Mouse (Mus musculus) frontal cortex, postnatal 10 days (tissue): ENCODE data around the gene Zbtb3.
A peak's percentile ranks its signal among the peaks of the same experiment; 100 is the strongest.
"Not testable (repeated sequence)": the region's sequence is repeated elsewhere in the genome, so short reads cannot be mapped to it uniquely, and the experiment has no call there.

ENCODE experiments used
- DNase-seq, 2 experiments: peaks; one replicate each; pipeline ENCODE4 v3.0.0; 2022; ENCODE audit warnings: low spot score in 2 of 2, mixed read lengths in 1 of 2

Gene Zbtb3

DNA sequence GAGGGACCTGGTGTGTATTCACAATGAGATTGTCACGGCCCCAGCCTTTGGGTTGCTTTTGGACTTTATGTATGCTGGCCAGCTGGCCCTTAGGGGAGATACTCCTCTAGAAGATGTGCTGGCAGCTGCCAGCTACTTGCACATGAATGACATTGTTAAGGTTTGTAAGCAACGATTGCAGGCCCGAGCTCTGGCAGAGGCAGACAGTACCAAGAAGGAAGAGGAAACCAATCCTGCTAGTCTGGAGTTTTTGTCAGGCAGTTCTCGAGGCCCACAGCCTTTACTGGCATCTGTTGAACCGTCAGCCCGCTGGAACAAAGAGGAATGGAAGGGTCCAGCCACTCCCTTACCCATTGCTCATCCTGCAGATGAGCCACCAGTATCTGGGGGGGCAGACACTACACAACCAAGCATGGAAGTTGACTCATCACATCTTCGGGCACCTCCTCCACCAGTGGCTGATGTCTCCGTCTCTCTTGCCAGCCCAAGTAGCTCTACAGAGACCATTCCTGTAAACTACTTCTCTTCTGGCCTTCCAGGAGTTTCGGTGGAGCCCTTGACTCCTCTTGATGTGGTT lies 937 bp downstream of the Zbtb3 start:
- no peak for DNase-seq

- DNase-seq, result no peak
These were observed 1.7 kb downstream of the Zbtb3 start for GRCm38 (mm10) chr19:8803879-8804660.

DNA sequence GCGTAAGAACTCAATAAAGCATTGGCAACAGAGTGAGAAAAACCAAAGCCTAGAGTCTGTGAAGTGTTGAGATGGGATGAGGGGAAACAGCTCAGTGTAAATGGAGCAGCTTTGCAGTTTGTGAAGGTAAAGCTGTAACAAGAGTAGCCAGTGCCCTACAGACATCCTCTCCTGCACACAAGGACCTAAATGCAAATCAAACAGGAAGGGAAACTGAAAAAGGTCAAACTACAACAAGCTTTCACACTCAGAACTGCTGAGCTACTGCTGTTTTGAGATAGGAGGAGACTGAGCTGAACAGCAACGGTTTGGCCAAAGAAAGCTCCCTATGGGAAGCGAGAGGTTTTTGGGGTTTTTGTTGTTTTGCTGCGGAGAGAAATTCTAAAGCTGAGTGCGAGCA lies 4.5 kb downstream of the Zbtb3 start:
- DNase-seq, result no peak

DNA sequence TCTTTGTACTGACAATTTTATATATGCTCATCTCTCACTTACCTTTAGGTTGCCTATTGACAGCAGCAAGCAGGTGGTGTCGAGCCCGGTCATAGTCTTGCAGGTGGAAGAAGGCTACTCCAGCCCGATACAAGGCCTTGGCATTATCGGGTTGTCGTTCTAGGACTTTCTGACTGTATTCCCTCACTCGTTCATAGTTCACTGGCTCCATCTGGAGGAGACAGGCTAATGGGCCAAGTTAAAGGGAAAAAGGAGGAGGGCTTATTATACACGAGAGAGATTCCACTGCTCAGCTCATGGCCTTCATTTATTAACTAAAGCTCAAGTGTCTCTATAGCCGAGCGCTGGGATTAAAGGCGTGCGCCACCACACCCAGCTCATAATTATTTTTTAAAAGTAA lies 13.5 kb downstream of the Zbtb3 start:
- no peak for DNase-seq

- DNase-seq, result no peak
These were observed 14.6 kb downstream of the Zbtb3 start for GRCm38 (mm10) chr19:8817001-8817400.

- no peak for DNase-seq
These were observed 16.0 kb downstream of the Zbtb3 start for GRCm38 (mm10) chr19:8818301-8818798.

DNA sequence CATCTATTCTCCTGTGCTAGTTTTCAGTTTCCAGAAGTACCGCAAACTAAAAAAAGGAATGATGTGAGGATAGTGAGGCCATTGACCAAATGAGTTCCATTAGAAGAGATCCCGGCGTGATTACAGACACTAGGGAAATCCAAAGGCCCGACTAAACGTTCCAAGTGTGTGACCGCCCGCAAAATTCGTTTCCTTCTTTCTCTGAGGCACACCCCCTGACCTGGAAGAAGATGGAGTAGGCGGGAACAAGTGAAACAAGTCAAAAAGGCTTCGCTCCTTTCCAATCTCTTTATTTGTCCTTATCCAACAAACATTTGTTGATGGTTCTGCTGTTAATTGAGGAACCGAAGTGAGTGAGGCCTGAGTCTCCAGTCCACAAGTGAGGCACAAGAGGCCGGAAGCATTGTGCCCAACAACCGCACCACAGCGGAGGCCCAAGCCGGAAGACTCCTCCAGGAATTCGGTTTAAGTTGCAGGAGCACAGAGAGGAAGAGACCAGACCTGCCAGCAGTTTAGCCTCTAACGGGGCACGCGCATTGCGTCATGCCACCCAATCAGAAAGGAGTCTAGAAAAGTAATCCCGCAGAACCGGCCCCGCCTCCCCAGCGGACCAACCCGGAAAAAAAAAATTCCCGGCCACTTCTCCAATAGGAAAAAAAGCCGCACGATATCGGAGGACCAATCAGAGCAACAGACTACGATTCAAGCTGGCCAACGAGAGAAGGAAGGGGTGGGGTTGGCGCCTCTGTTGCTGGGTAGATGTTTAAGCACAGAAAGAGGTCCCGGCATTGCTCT lies 16.6 kb downstream of the Zbtb3 start, which contains the start of gene Ttc9c:
Gene Ttc9c (minus strand): TSS at position 533 of the 795 bp plus-strand sequence.
- peak; percentile 97 to 99 for DNase-seq

DNA sequence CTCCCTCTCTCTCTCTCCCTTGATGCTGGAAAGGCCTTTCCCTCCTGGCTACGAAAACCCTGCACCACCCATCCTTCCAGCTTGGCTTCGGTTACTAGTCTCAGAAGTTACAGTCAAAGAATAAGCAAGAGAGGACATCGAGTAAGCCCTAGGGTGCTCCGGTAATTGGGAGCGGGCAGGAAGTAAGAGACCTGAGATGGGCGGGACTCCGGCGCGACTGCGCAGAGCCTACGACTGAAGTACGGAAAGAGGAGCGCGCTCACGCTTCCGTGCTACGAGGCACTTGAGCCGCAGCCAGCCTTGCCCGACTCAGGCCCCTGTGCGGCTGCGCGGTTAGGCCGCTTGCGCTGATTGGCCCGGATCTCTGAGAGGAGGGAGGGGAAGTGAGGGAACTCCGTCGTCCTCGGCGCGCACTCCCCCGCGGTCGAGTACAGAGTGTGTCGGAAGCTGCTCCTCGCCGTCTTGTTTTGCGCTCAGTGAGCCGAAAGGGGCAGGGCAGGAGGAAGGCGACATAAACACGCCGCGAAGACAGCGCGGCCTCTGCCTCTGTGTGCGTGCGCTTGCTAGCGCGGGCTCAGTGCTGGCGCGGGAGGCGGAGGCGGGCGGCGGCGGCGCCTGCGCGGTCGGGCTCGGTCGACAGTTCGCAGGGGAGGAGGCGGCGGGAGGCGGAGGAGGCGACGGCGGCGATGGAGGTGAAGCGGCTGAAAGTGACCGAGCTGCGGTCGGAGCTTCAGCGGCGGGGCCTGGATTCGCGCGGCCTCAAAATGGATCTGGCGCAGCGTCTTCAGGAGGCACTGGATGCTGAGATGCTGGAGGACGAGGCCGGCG lies 17.5 kb downstream of the Zbtb3 start, which contains the start of gene Hnrnpul2:
Gene Hnrnpul2 (plus strand): TSS at position 415 of the 828 bp plus-strand sequence.
- DNase-seq, result peak; percentile 97 to 98

- no peak for DNase-seq
These were observed 18.1 kb downstream of the Zbtb3 start for GRCm38 (mm10) chr19:8820424-8820956.

- no peak for DNase-seq
These were observed 18.8 kb downstream of the Zbtb3 start for GRCm38 (mm10) chr19:8821146-8821545.

- no peak for DNase-seq
These were observed 20.3 kb downstream of the Zbtb3 start for GRCm38 (mm10) chr19:8822696-8823095.

GRCm38 (mm10) chr19:8829660-8830059 lies 27.3 kb downstream of the Zbtb3 start, which contains the start of gene AC129217.1:
Gene AC129217.1, plus strand, starts transcription at chr19:8829773.
- no peak for DNase-seq

GRCm38 (mm10) chr19:8830664-8831063 lies 28.3 kb downstream of the Zbtb3 start:
- DNase-seq, result no peak

DNA sequence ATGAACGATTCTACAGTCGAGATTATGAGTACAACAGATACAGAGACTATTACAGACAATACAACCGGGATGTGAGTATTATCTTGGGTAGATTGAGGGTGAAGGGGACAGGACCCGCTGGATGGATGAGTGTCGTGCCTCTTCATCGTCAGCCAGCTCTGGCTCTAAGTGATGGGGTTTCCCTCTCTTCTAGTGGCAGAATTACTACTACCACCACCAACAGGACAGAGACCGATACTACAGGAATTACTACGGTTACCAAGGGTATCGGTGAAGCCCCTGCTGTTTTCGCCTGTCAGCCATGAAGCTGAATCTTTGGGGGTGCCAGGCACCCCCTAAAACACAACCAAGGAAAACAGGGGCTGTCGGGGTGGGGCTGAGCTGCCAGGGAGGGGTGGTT lies 28.9 kb downstream of the Zbtb3 start:
- DNase-seq, result no peak

GRCm38 (mm10) chr19:8832971-8833370 lies 30.6 kb downstream of the Zbtb3 start:
- no peak for DNase-seq

DNA sequence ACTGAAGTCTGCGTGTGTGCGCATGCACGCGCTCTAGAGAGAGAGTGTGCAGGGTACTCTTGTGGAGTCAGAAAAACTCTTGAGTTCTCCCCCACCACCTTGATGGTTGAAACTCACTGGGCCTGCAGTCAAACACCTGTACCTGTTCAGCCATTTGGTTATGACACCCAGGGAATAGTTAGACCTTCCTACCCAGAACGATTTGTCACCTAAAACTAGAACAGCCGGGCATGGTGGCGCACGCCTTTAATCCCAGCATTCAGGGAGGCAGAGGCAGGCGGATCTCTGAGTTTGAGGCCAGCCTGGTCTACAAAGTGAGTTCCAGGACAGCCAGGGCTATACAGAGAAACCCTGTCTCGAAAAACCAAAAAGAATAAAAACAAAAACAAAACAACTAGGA lies 34.0 kb downstream of the Zbtb3 start:
- not testable (repeated sequence) for DNase-seq

- peak; percentile 85 to 86 for DNase-seq
These were observed 35.0 kb downstream of the Zbtb3 start, which contains the start of gene Bscl2 for GRCm38 (mm10) chr19:8837251-8837791. Gene Bscl2, plus strand, starts transcription at chr19:8837467.

DNA sequence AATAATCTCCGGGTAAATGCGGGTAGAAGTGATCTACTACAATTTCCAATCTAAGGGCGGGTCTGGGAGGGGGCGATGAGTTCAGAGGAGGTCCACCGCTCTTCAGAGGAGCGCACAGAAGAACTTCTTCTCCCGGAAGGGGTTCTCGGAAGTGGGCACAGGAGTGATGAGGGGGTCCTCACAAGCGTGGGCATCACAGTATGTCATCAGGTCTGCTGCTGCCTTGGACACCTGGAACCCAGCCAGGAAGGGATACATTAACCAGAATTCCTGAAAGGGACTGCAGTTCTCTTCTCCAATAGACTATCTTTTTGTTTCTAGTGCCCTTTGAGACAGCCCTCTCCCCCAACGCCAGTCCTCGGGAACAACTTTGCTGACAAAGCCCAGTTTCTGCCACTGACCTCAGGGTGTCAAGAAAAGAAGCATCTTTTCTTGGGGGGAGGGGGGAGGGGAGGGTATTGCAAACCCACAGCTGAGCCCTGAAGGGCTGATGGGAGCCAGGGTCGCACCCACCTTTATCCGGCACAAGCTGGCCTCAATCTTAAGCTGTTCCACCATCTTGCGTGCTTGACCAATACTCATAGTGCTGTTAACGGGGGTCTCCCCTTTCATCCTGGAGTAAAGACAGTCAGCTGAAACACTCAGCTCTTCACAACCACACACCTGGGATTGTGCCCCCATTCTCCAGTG lies 35.8 kb downstream of the Zbtb3 start:
- no peak for DNase-seq

- DNase-seq, result peak; percentile 78 to 84
These were observed 37.0 kb downstream of the Zbtb3 start, which contains the start of gene Gng3 for GRCm38 (mm10) chr19:8839103-8839907. Gene Gng3, minus strand, starts transcription at chr19:8839194.
